Mouse (Mus musculus) Patski (cell line): ENCODE results near the gene Rgs9bp. TPM values are rescaled to one million over a fixed set of nuclear protein-coding genes. Genes with fewer than 3 reads are reported as not detected.

Source experiments
- ATAC-seq: fragments of 100-300 bp; one replicate; pipeline ENCODE4 v1.8.0; 2021
- CTCF ChIA-PET: fragments of 350-600 bp; sonication (Branson Sonifier 250); formaldehyde crosslinking; loops from one replicate; lab custom pipeline; 2022; ENCODE audit warnings: inconsistent platforms; lab: Charles Lee
- POLR2A ChIA-PET: fragments of 350-600 bp; sonication (Branson Sonifier 250); formaldehyde crosslinking; loops from one replicate; lab custom pipeline; 2022; ENCODE audit warnings: antibody characterized with exemption, inconsistent platforms; lab: Charles Lee
- DNase-seq: peaks from one replicate; pipeline ENCODE4 v3.0.0-alpha.2; 2011; ENCODE audit warnings: low read depth, low spot score
- H3K27me3 ChIP-seq: fragments of 371-371 bp; one replicate; pipeline ENCODE4 v1.5.1; 2021
- CTCF ChIP-seq: fragments of 100-300 bp; IDR thresholded peaks from one replicate; pipeline ENCODE4 v1.5.1; 2021
- in situ Hi-C: fragments of 300-500 bp; cut with MboI; formaldehyde crosslinking; loops from 3 replicates; pipeline ENCODE4 v1.11.1; 2018; ENCODE audit warnings: low pct_unique_long_range_greater_than_20kb, mixed read lengths
- polyA plus RNA-seq: library from polyadenylated mRNA; unstranded; gene quantifications from one replicate; pipeline ENCODE4 v1.2.3, GENCODE M21; 2021

Gene Rgs9bp
- polyA plus RNA-seq, 1 experiment from 2014 or later = 0.30 TPM

DNA sequence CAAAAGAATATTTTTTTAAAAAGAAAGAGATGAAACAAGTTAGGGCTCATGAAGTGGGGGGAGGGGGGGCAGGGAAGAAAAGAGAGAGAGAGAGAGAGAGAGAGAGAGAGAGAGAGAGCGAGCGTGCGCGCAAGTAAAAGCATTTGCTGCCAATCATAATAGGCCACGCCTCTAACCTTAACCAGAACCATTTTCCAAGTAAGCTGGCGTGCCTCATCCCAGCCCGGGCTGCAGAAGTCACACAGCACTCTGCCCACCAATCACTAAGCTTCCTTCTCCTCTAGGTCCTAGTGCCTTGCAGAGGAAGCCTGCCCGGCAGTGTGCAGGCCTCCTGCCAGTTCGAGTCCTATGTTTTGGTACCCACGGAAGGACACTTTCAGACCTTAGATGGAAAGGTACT, 14.6 kb upstream of the Rgs9bp start:
- TF ChIP-seq CTCF = no peak
- in situ Hi-C loops = no loop called here
- no peak for ATAC-seq
- POLR2A ChIA-PET = no interaction called here
- CTCF ChIA-PET = interaction anchor here (0.8 kb wide), 1 partner anchor 10 kb away, joined by 3 read pairs; no protein-coding TSS in a partner anchor
- no peaks in the 10 kb centered on the region for H3K27me3 ChIP-seq
- no peak for DNase-seq

DNA sequence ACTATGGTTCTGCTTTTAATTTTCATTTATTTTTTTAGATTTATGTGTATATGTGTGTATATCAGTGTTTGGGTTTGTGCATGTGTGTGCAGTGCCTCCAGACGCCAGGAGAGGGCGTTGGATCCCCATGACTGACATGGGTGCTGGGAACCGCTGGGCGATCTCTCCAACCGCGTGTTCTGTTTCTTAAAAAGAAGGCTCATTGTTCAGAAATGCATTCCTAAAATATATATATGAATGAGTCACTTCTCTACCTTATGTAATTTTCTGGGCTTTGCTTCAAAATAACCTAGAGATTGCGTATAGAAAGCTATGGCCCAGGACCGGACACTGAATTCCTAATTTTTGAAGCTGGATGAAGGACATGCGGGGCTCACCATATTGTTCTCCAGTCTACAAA, 14.1 kb upstream of the Rgs9bp start:
- in situ Hi-C loops = loop anchor here (25.0 kb wide), 1 partner anchor 1763 kb away; no protein-coding TSS in a partner anchor
- no peak for DNase-seq
- H3K27me3 ChIP-seq = no peaks in the 10 kb centered on the region
- TF ChIP-seq CTCF = no peak
- ChIA-PET POLR2A (no interaction called here), CTCF (no interaction called here)
- ATAC-seq = no peak

DNA sequence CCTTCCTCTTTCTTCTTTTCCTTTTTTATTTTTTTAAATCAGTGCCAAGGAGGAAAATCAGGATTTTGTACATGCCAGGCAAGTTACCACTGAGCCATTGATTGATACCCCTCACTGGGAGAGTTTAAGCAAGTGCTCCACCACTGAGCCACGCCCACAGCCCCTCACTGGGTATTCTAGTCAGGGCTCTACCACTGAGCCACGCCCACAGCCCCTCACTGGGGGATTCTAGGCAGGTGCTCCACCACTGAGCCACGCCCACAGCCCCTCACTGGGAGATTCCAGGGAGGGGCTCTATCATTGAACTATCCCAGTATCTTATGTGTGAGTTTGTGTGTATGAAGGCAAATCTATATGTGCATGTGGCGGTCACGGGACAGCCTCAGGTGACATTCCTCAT, 8.9 kb upstream of the Rgs9bp start:
- POLR2A ChIA-PET = no interaction called here
- H3K27me3 ChIP-seq = no peaks in the 10 kb centered on the region
- TF ChIP-seq CTCF = no peak
- DNase-seq (no peak), ATAC-seq (no peak)
- CTCF ChIA-PET = interaction anchor here (1.7 kb wide), 1 partner anchor 9 kb away, joined by 3 read pairs; no protein-coding TSS in a partner anchor
- in situ Hi-C loops = loop anchor here (25.0 kb wide), 1 partner anchor 1768 kb away; no protein-coding TSS in a partner anchor

DNA sequence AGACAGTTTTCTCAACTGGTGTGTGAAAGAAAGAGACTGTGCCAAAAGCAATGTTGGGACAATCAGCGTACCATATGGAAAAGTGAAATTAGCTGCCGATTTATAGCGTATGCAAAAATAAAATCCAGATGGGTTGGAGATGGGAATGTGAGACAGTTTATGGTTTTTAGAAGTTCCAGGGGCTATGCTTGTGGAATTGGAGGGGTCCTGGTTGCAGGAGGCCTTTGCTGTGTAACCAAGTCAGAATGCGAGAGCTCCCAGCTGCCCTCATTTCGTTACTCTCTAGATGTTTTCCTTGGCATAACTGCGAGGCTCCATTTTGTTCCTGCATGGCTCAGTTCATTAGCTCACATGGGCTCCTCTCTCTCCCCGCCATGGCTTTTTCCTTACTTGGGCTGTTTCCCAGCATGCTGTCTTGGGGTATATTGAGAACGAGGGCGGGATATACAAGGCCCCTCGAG, 5.4 kb upstream of the Rgs9bp start:
- in situ Hi-C loops = loop anchor here (25.0 kb wide), 1 partner anchor 1772 kb away; no protein-coding TSS in a partner anchor

DNA sequence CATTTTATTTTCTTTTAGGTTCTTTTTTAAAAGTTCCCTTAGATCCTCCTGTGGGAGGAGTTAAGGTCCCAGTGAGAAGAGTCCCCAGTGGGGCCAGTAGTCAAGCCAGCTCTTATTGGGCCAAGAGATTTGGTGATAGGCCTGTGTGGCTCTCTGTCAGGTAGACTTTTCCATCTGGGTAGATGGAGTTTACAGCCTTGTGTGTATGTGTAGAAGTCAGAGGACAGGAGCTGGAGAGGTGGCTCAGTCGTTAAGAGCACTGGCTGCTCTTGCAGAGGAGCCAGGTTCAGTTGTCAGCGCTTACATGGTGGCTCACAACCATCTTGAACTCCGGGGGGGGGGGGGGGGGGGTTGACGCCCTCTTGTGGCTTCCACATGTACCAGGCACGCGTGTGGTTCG, 4.1 kb upstream of the Rgs9bp start:
- no peak for ATAC-seq
- CTCF ChIA-PET = interaction anchor here (1.0 kb wide), 1 partner anchor 9 kb away, joined by 3 read pairs; no protein-coding TSS in a partner anchor
- peaks cover 2% of the 10 kb centered on the region for H3K27me3 ChIP-seq
- DNase-seq = no peak
- POLR2A ChIA-PET = no interaction called here
- in situ Hi-C loops = loop anchor here (10.0 to 25.0 kb wide), 2 partner anchors 45 to 1773 kb away; no protein-coding TSS in a partner anchor
- TF ChIP-seq CTCF = no peak

More for the DNA sequence above, 5.4 kb upstream of the Rgs9bp start:
- no peak for DNase-seq
- POLR2A ChIA-PET = no interaction called here
- ATAC-seq = no peak
- no peaks in the 10 kb centered on the region for H3K27me3 ChIP-seq
- CTCF ChIA-PET = interaction anchor here (1.0 kb wide), 1 partner anchor 7 kb away, joined by 3 read pairs; no protein-coding TSS in a partner anchor
- TF ChIP-seq CTCF = no peak

DNA sequence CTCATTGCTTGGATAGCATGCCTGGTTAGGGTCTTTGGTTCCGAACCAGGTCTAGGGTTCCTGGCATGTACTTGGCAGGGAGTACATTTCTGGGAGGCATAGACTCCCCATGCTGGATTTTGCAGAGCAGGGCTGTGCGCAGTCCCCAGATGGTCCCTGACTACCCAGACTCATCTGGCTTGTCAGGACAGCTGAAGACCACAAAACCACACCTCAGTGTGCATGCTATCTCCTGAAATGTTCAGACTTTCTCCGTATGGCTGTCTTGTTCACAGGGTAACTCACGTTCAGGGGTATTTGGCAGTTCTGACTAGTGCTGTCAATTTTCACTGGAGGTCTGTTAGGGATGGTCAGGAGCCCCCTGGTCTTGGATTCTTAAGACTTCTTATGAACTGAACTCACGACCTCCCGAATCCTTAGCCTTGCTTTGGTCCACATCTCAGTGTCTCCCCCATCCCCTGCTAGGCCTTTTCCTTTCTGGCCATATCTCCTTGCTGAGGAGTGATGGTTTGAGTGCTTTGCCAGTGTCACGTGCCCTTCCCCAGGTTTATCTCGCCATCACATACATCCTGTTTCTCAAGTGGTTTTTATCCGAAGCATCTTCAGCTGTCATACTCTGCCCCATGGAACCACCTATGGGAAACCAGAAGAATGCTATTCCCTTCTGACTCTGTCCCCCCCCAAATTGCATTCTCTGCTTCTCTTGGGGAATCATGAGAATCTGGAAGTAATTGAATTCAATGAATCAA, 3.5 kb upstream of the Rgs9bp start:
- TF ChIP-seq CTCF = no peak
- no peak for ATAC-seq
- POLR2A ChIA-PET = no interaction called here
- in situ Hi-C loops = loop anchor here (10.0 to 25.0 kb wide), 2 partner anchors 46 to 1773 kb away; no protein-coding TSS in a partner anchor
- CTCF ChIA-PET = no interaction called here
- DNase-seq = no peak
- H3K27me3 ChIP-seq = peaks cover 6% of the 10 kb centered on the region

DNA sequence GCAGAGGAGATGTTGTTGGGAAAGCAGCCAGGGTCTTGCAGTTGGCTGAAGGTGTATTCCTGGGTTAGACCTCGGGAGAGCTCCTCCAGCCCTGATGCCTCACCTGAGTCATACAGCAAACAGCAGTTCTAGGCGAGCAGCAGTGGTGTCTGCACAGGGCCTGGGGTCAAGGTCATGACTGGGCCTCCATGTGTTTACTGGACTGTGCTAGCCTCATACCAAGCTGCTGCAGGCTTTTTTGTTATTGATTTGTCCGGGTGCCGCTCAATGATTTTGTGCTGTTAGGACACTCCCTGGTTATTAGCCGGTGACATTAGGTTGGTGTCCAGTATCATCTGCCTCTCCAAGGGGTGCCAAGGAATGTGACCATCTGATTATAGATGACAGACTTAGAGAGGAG, 2.3 kb upstream of the Rgs9bp start:
- no peak for ATAC-seq
- ChIA-PET POLR2A (no interaction called here), CTCF (no interaction called here)
- H3K27me3 ChIP-seq = peaks cover 6% of the 10 kb centered on the region
- DNase-seq = no peak
- TF ChIP-seq CTCF = no peak
- in situ Hi-C loops = loop anchor here (10.0 to 25.0 kb wide), 2 partner anchors 47 to 1775 kb away; no protein-coding TSS in a partner anchor

DNA sequence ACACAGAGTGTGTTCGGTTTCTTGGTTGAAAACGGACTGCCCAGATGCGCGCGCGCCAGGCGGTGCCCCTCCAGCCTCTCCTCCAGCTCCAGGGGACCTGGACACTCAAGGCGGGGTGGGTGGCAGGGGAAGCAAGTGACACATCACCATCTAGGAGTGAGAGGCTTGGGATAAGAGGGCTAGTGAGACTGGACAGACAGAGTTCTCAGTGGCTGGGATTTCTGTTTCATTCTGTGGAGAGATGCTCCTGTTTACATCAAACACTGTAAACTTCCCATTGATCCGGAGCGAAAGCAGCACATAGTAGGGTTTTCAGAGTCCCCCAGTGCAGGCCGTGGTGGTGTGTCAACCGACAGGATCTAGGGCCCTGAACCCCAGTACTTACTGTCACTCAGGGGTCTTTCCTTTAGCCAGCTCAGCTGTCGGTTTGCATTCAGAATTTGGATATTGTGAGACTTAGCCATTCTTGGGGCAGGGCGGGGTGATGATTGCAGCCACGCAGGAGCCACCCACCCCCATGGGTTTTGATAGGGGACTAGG, 1.6 kb upstream of the Rgs9bp start:
- ChIA-PET CTCF (interaction anchor here (2.6 kb wide), 1 partner anchor 10 kb away, joined by 7 read pairs; no protein-coding TSS in a partner anchor), POLR2A (no interaction called here)
- ATAC-seq (no peak), DNase-seq (no peak)
- H3K27me3 ChIP-seq = peaks cover 10% of the 10 kb centered on the region
- in situ Hi-C loops = loop anchor here (10.0 to 25.0 kb wide), 2 partner anchors 48 to 1775 kb away; no protein-coding TSS in a partner anchor
- no peak for TF ChIP-seq CTCF

DNA sequence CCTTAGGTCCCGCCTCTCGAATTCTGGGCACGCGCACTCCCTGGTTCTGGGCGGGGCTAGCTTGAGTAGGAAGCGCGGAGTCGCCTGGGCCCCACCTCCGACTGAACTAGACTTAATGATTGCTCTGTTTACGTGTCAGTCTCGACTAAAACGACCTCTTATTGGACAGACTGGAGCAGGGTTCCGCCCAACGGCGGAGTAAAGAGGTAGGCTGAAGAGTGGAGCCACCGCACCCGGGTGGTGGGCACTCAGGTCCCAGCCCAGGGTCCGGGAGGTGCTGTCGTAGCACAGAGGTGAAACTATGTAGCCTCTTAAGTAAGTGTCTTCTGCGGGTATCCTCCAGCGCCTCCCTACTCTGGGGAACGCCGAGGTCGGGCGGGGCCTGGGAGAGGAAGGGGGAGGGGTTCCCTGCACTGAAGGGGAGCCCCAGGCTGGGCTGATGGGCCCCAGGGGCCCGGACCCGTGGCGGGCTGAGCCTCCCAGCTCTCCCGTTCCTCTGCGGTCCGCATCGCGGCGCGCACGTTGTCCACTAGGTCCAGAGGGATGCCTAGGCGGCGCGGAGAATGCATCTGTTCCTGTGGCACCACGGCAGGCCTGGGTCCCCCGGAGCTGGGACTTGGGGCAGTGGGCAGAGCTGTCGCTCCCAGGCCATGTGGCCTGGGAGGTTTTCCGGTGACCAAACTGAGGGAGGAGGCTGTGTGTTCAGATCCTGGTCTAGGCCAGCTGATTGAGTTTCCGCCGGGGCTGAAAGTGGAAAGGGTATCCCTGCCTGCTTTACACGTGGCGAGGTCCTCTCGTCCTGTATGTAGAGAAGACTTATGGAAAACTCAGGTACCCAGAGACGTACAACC, 898 bp upstream of the Rgs9bp start, which contains the start of gene Ankrd27:
Ankrd27 (plus strand) TSS at position 190 of the 851 bp plus-strand sequence.
- ATAC-seq (peak; percentile 98), DNase-seq (peak; percentile 79)
- POLR2A ChIA-PET = interaction anchor here (0.6 kb wide), 1 partner anchor 9 kb away, joined by 3 read pairs; no protein-coding TSS in a partner anchor
- no peak for TF ChIP-seq CTCF
- CTCF ChIA-PET = interaction anchor here (1.3 to 2.6 kb wide), 2 partner anchors 11 kb away, joined by 6 to 7 read pairs; no protein-coding TSS in a partner anchor
- in situ Hi-C loops = loop anchor here (10.0 to 25.0 kb wide), 2 partner anchors 49 to 1776 kb away; no protein-coding TSS in a partner anchor
- peaks cover 15% of the 10 kb centered on the region for H3K27me3 ChIP-seq
